Mouse (Mus musculus): ENCODE measurements around the gene Ino80d. TPM values are rescaled to one million over a fixed set of nuclear protein-coding genes. Genes with fewer than 3 reads are reported as not detected.
"Not testable (repeated sequence)": the region's sequence is repeated elsewhere in the genome, so short reads cannot be mapped to it uniquely, and the experiment has no call there.

Ino80d gene
- total RNA-seq (2014; rRNA removed) (10.4 and 11.2 TPM in 2 replicates), polyA plus RNA-seq (2015; fragmentation: Nextera tagmentation; extraction: Ambion mirVana) (7.7 and 9.2 TPM in 2 replicates)

GRCm38 (mm10) chr1:63114136-63114781 lies at the start of gene Ino80d:
TSS of gene Ino80d (minus strand) at chr1:63114667.
- DNase-seq (ENCODE audit: low spot score) (peak; percentile 92), ATAC-seq (peak; percentile 94)
- Histone ChIP-seq H3K4me2 (ENCODE audit: low read depth, low read length) (peak within 1 kb of the TSS; percentile 94), H3K36me3 (ENCODE audit: insufficient read depth, low read length) (no peaks in the 10 kb centered on the region), H3K9me3 (ENCODE audit: low read length) (no peaks in the 10 kb centered on the region), H3K9ac (replicated peaks; ENCODE audit: low read length) (peak within 1 kb of the TSS; percentile 100), H3K27ac (peak within 1 kb of the TSS; percentile 98), H3K4me3 (ENCODE audit: low read length) (peak within 1 kb of the TSS; percentile 97), H3K27me3 (ENCODE audit: insufficient read depth, low read length) (no peaks in the 10 kb centered on the region), H3K4me1 (ENCODE audit: insufficient read depth, low read length) (peaks cover 9% of the 10 kb centered on the region)
- WGBS = under 1% methylated on average over 41 of the region's 42 CpGs
- TF ChIP-seq CTCF (IDR thresholded peaks at IDR 0.05; ENCODE audit: low read depth) = peak; percentile 79

DNA sequence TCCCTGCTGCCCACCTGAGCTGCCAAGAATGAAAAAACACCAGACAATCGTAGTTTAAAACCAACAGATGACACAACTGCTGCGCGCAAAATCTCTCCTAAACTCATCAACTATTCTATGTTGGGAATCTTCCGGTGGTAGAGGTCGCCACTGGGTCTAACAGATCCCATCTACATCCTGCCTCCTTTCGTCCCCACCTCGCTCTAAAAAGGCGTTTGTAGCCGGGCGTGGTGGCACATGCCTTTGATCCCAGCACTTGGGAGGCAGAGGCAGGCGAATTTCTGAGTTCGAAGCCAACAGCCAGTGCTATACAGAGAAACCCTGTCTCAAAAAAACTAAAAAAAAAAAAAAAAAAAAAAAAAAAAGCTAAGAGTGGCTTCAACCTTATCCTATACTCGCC lies 25.8 kb upstream of the Ino80d start:
- Histone ChIP-seq H3K27me3 (ENCODE audit: insufficient read depth, low read length) (no peaks in the 10 kb centered on the region), H3K4me1 (ENCODE audit: insufficient read depth, low read length) (no peaks in the 10 kb centered on the region), H3K4me3 (ENCODE audit: low read length) (no peak overlapping the region), H3K4me2 (ENCODE audit: low read depth, low read length) (no peak overlapping the region), H3K27ac (no peak overlapping the region), H3K9me3 (ENCODE audit: low read length) (no peaks in the 10 kb centered on the region), H3K36me3 (ENCODE audit: insufficient read depth, low read length) (peaks cover 25% of the 10 kb centered on the region), H3K9ac (replicated peaks; ENCODE audit: low read length) (no peak overlapping the region)
- 96% methylated on average over 13 of the region's 13 CpGs for WGBS
- no peak for ATAC-seq
- no peak for DNase-seq (ENCODE audit: low spot score)
- no peak for TF ChIP-seq CTCF (IDR thresholded peaks at IDR 0.05; ENCODE audit: low read depth)

DNA sequence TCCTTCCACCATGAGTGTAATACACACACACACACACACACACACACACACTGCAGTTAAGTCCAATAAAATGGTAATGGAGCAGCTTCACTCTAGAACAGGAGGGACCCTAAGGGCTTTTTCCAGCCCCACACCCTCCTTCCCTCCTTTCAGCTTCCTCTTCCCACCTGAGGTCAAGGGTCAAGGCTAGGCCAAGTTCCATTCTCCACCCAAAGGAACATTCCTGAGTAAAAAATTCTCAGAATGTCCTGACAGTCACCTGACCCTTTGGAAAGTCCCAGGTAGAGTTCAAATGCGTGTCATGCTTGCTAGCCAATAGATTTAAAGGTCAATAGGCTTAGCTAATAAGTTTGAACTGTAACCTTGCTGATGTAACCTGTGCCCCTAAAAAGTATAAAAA lies 24.1 kb upstream of the Ino80d start:
- not testable (repeated sequence) for H3K4me3 ChIP-seq (ENCODE audit: low read length); H3K4me1 ChIP-seq (ENCODE audit: insufficient read depth, low read length); DNase-seq (ENCODE audit: low spot score); H3K27me3 ChIP-seq (ENCODE audit: insufficient read depth, low read length); ATAC-seq; H3K27ac ChIP-seq; H3K9ac ChIP-seq (replicated peaks; ENCODE audit: low read length); H3K9me3 ChIP-seq (ENCODE audit: low read length); H3K4me2 ChIP-seq (ENCODE audit: low read depth, low read length)
- peaks cover 14% of the 10 kb centered on the region for H3K36me3 ChIP-seq (ENCODE audit: insufficient read depth, low read length)
- WGBS = 100% methylated on average over 1 of the region's 1 CpGs

DNA sequence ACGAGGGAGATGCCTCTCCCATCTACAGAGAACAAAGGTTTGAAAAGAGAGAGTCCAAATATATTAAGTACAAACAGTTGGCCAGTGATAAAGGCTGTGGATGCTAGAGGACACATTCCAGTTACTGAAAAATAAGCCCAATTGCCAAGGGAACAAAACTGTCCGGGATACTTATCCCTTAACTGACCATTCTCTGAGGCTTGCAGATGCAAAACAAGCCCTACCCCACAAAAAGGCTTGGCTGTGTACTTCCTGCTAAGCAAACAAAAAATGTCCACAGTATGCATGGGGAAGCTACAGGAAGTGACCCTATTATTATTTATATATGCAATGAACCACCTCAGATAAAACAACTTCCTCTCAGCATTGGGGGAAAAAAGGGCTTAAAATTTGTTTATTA lies 23.5 kb upstream of the Ino80d start:
- no peaks in the 10 kb centered on the region for H3K4me1 ChIP-seq (ENCODE audit: insufficient read depth, low read length)
- no peak overlapping the region for H3K4me2 ChIP-seq (ENCODE audit: low read depth, low read length)
- H3K9me3 ChIP-seq (ENCODE audit: low read length) = no peaks in the 10 kb centered on the region
- no peak for ATAC-seq
- TF ChIP-seq CTCF (IDR thresholded peaks at IDR 0.05; ENCODE audit: low read depth) = no peak
- no peaks in the 10 kb centered on the region for H3K27me3 ChIP-seq (ENCODE audit: insufficient read depth, low read length)
- no peak for DNase-seq (ENCODE audit: low spot score)
- H3K27ac ChIP-seq = no peak overlapping the region
- H3K9ac ChIP-seq (replicated peaks; ENCODE audit: low read length) = no peak overlapping the region
- peaks cover 8% of the 10 kb centered on the region; the same call in 1 of the 2 replicates for H3K36me3 ChIP-seq (ENCODE audit: insufficient read depth, low read length)
- 79% methylated on average over 2 of the region's 2 CpGs for WGBS
- no peak overlapping the region for H3K4me3 ChIP-seq (ENCODE audit: low read length)

- H3K9ac ChIP-seq (replicated peaks; ENCODE audit: low read length) = no peak overlapping the region
- no peaks in the 10 kb centered on the region for H3K4me1 ChIP-seq (ENCODE audit: insufficient read depth, low read length)
- no peak for DNase-seq (ENCODE audit: low spot score)
- no peak for ATAC-seq
- WGBS = 77% methylated on average over 3 of the region's 3 CpGs
- no peaks in the 10 kb centered on the region for H3K27me3 ChIP-seq (ENCODE audit: insufficient read depth, low read length)
- no peak overlapping the region for H3K27ac ChIP-seq
- no peak for TF ChIP-seq CTCF (IDR thresholded peaks at IDR 0.05; ENCODE audit: low read depth)
- H3K4me3 ChIP-seq (ENCODE audit: low read length) = no peak overlapping the region
- no peaks in the 10 kb centered on the region for H3K9me3 ChIP-seq (ENCODE audit: low read length)
- H3K4me2 ChIP-seq (ENCODE audit: low read depth, low read length) = no peak overlapping the region
- no peaks in the 10 kb centered on the region; the same call in 1 of the 2 replicates for H3K36me3 ChIP-seq (ENCODE audit: insufficient read depth, low read length)
These were observed 20.1 kb upstream of the Ino80d start for GRCm38 (mm10) chr1:63134530-63134929.

DNA sequence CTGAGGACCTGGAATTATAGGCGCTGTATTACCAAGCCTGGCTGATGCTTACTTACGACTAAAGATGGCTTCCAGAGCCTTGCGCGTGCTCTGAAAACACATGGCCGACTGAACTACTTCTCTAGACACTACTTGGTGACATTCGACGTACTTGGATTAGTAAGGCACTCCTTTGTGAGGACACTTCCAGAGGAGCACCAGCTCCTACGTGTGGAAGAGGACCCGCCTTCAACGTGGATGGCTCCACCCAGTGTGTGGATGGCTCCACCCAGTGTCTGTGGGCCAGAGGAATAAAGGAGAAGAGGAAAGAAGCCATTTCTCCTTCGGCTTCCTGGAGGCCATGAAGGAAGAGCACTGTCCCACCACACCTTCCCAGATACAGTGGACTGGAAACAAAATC lies 17.3 kb upstream of the Ino80d start:
- ATAC-seq = no peak
- WGBS = 91% methylated on average over 11 of the region's 11 CpGs
- TF ChIP-seq CTCF (IDR thresholded peaks at IDR 0.05; ENCODE audit: low read depth) = no peak

GRCm38 (mm10) chr1:63130883-63131282 lies 16.4 kb upstream of the Ino80d start:
- Histone ChIP-seq H3K9ac (replicated peaks; ENCODE audit: low read length) (no peak overlapping the region), H3K4me2 (ENCODE audit: low read depth, low read length) (no peak overlapping the region), H3K4me1 (ENCODE audit: insufficient read depth, low read length) (no peaks in the 10 kb centered on the region), H3K4me3 (ENCODE audit: low read length) (no peak overlapping the region), H3K27ac (no peak overlapping the region), H3K27me3 (ENCODE audit: insufficient read depth, low read length) (no peaks in the 10 kb centered on the region), H3K9me3 (ENCODE audit: low read length) (no peaks in the 10 kb centered on the region), H3K36me3 (ENCODE audit: insufficient read depth, low read length) (no peaks in the 10 kb centered on the region)
- DNase-seq (ENCODE audit: low spot score) (no peak), ATAC-seq (no peak)
- no peak for TF ChIP-seq CTCF (IDR thresholded peaks at IDR 0.05; ENCODE audit: low read depth)
- WGBS = 86% methylated on average over 2 of the region's 2 CpGs

More for the DNA sequence above, 17.3 kb upstream of the Ino80d start:
- H3K27me3 ChIP-seq (ENCODE audit: insufficient read depth, low read length) = no peaks in the 10 kb centered on the region
- H3K4me3 ChIP-seq (ENCODE audit: low read length) = no peak overlapping the region
- H3K4me1 ChIP-seq (ENCODE audit: insufficient read depth, low read length) = no peaks in the 10 kb centered on the region
- H3K27ac ChIP-seq = no peak overlapping the region
- no peak overlapping the region for H3K4me2 ChIP-seq (ENCODE audit: low read depth, low read length)
- H3K9me3 ChIP-seq (ENCODE audit: low read length) = no peaks in the 10 kb centered on the region
- DNase-seq (ENCODE audit: low spot score) = no peak
- H3K36me3 ChIP-seq (ENCODE audit: insufficient read depth, low read length) = no peaks in the 10 kb centered on the region
- no peak overlapping the region for H3K9ac ChIP-seq (replicated peaks; ENCODE audit: low read length)
